Mouse (Mus musculus): ENCODE data around the gene Hao2.

Hao2 gene

GRCm38 (mm10) chr3:98855160-98855559 is 37.9 kb downstream of the Hao2 start:
- DNase-seq = no peak

GRCm38 (mm10) chr3:98853685-98854084 is 39.4 kb downstream of the Hao2 start:
- DNase-seq = no peak

DNA sequence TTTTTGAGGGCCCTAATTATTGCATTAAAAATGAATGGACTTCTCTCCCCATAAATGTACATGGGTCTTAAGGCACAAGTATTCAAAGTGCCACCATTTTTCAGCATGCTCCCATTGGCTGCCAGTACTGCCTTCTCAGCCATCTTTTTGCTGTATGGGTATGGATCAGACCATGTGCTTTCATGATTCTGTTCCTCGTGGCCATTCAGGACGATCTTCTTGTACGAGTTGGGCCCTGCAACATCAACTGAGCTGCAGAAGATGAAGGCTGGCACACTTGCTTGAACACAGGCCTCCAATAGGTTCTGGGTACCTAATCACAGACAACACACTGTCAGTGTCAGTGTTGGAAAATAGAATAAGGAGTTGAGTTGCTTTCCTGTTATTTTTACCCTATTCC is 40.0 kb downstream of the Hao2 start:
- DNase-seq = no peak

- DNase-seq = no peak
Measured at GRCm38 (mm10) chr3:98852631-98853030, 40.4 kb downstream of the Hao2 start.

DNA sequence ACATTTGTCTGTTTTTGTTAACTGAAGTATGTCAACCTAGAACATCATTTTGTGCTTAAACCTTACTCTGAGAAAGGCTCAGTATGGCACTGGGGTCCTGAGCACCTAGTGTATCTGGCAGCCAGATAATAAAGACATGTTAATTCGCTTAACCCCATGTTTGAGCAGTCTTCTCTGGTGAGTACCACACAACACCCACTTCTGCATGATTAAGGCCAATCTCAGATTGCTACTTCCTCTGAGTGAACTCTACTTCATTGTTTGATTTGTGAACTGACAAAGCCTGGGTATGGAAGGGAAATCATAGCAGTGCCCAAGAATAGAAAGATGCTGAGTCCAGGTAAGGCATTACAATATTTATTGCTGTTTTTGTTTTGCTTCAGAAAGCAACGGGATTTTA is 41.2 kb downstream of the Hao2 start:
- DNase-seq = no peak

GRCm38 (mm10) chr3:98850262-98850661 is 42.8 kb downstream of the Hao2 start:
- DNase-seq = no peak

- no peak for DNase-seq
Measured at GRCm38 (mm10) chr3:98848898-98849297, 44.1 kb downstream of the Hao2 start.
